Mouse (Mus musculus) liver, adult 2 months (tissue): ENCODE results near the gene Ggact. TPM values are rescaled to one million over a fixed set of nuclear protein-coding genes. Genes with fewer than 3 reads are reported as not detected.

ENCODE experiments used
- DNase-seq: peaks from one replicate; pipeline ENCODE4 v3.0.0-alpha.2; 2011; ENCODE audit warnings: low read depth, low spot score; ENCODE audit errors: extremely low read depth
- H3K27ac ChIP-seq: fragments of 200-500 bp; replicated peaks from 2 replicates; pipeline ENCODE4 v1.5.1; 2012; ENCODE audit warnings: low read depth, mild to moderate bottlenecking, control low read depth, inconsistent platforms, low read length; ENCODE audit not compliant: insufficient read depth
- H3K27me3 ChIP-seq: fragments of 200-500 bp; 2 replicates; pipeline ENCODE4 v1.6.1; 2012; ENCODE audit warnings: mild to moderate bottlenecking, moderate library complexity, low read length, inconsistent platforms; ENCODE audit not compliant: control insufficient read depth, insufficient read depth
- H3K36me3 ChIP-seq: fragments of 200-500 bp; 2 replicates; pipeline ENCODE4 v1.6.1; 2012; ENCODE audit warnings: low read length, inconsistent platforms; ENCODE audit not compliant: control insufficient read depth, insufficient read depth
- H3K4me1 ChIP-seq: fragments of 200-500 bp; 2 replicates; pipeline ENCODE4 v1.6.1; 2011; ENCODE audit warnings: low read length; ENCODE audit not compliant: control insufficient read depth, insufficient read depth
- H3K4me3 ChIP-seq: fragments of 200-500 bp; 2 replicates; pipeline ENCODE4 v1.5.1; 2011; ENCODE audit warnings: low read depth, mild to moderate bottlenecking, control low read depth, low read length, moderate library complexity; ENCODE audit not compliant: insufficient read depth
- H3K79me2 ChIP-seq: fragments of 200-500 bp; 2 replicates; pipeline ENCODE4 v1.6.1; 2012; ENCODE audit warnings: inconsistent platforms, mild to moderate bottlenecking, low read length, moderate library complexity; ENCODE audit not compliant: control insufficient read depth, insufficient read depth
- H3K9ac ChIP-seq: fragments of 200-500 bp; 2 replicates; pipeline ENCODE4 v1.6.1; 2012; ENCODE audit warnings: low read depth, mild to moderate bottlenecking, control low read depth, inconsistent platforms, low read length
- CTCF ChIP-seq: fragments of 200-500 bp; IDR thresholded peaks from 2 replicates; pipeline ENCODE4 v1.5.1; 2011; ENCODE audit warnings: low read depth, low read length, control low read depth
- POLR2A ChIP-seq: fragments of 200-500 bp; IDR thresholded peaks from 2 replicates; pipeline ENCODE4 v1.6.1; 2011; ENCODE audit warnings: low read length, control low read depth; ENCODE audit not compliant: insufficient read depth; ENCODE audit errors: extremely low read depth
- WGBS: fragments of 180-500 bp; shearing (Covaris S2); methylation state at CpG from one replicate; pipeline ENCODE4 v1.1.7; 2018; 5-methylcytosine and 5-hydroxymethylcytosine counted together
- polyA plus RNA-seq: library from polyadenylated mRNA; depleted of rRNA; stranded (reverse); fragments of >200 nt; gene quantifications from 2 replicates; pipeline ENCODE4 v1.2.3, GENCODE M21; 2012
- total RNA-seq: library from RNA; depleted of rRNA; stranded (reverse); fragments of >200 nt; gene quantifications from 2 replicates; pipeline ENCODE4 v1.2.3, GENCODE M21; 2014

Ggact gene
- total and polyA plus RNA-seq, 2 experiments: 122 to 187 TPM

DNA sequence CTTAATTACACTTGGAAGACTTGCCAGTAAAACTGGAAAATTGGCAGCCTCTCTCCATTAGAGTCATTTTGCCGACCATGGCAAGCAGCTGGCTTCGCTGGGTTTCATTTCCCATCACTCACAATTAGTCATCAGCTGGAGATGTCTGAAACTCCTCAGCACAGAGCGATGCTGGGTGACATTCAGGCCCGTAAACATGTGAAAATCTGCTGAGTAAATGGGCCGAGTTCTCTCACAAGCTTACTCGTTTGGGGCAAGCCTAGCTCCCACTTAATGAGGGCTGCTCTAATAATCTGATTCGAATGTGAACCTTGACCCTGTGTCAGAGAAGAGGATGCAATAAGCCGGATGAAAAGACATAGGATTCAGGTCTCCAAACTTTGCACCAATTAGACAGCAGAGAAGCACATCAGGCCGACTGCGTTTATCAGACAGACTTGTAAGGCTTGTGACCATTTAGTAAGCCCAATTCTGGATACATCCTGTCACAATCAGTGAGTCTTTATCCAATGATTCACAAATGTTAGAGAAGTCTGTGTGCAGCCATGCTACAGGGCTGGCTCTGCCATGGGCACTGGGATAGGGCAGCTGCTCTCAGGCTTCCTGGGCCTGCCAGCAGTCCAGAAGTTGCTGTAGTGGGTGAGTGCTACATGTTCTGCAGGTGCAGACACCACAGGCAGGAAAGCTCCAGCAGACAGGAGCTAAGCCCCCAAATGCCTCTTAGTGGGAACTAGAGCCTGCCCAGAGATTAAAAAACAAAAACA lies 29.6 kb downstream of the Ggact start:
- Histone ChIP-seq H3K79me2 (no peaks in the 10 kb centered on the region), H3K9ac (no peak overlapping the region), H3K36me3 (peaks cover 20% of the 10 kb centered on the region), H3K27me3 (no peaks in the 10 kb centered on the region), H3K4me1 (no peaks in the 10 kb centered on the region), H3K27ac (no peak overlapping the region), H3K4me3 (no peak overlapping the region)
- TF ChIP-seq CTCF (no peak), POLR2A (no peak)
- no peak for DNase-seq
- WGBS: 62% methylated on average over 10 of the region's 10 CpGs

- no peak overlapping the region for H3K27ac ChIP-seq
- no peaks in the 10 kb centered on the region for H3K79me2 ChIP-seq
- no peak for DNase-seq
- H3K27me3 ChIP-seq: no peaks in the 10 kb centered on the region
- peaks cover 14% of the 10 kb centered on the region for H3K36me3 ChIP-seq
- H3K4me1 ChIP-seq: 0 out of 2 replicates have a peak, but pooled peaks cover 3% of the 10 kb centered on the region
- TF ChIP-seq POLR2A (no peak), CTCF (no peak)
- H3K4me3 ChIP-seq: no peak overlapping the region
- no peak overlapping the region for H3K9ac ChIP-seq
- 93% methylated on average over 4 of the region's 4 CpGs for WGBS
Measured at GRCm38 (mm10) chr14:122883410-122883806, 30.1 kb downstream of the Ggact start.

DNA sequence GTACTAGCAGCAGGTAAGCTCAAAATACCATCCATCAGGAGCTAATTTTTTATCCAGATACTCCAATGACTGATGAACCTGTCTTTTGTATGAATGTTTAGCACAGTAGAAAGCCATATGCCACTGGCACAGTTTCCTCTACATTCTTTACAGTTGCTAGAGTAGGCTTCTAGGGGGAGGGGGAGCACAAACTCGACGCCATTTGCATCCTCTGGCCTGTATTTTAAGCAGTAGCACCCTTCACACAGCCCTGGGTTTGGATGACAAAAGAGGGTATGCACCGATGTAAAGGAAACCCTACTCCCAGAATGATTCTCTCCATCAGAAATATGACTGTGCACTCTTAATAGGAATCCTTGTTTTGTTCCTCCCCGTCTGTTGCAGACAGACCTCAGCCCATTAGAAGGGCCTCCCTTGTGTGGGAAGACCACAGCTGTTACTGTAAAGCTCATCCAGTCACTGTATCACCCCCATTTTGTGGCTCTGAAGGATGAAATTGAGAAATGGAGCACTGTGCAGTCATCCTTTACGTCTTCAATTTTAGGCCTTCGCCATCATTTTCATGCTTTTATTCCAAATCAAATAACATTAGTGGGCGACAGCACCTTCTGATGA lies 30.7 kb downstream of the Ggact start:
- WGBS: 92% methylated on average over 7 of the region's 7 CpGs
- H3K27ac ChIP-seq: no peak overlapping the region
- no peak overlapping the region for H3K9ac ChIP-seq
- no peak for DNase-seq
- no peak for TF ChIP-seq CTCF
- peaks cover 12% of the 10 kb centered on the region for H3K36me3 ChIP-seq
- H3K4me1 ChIP-seq: 0 out of 2 replicates have a peak, but pooled peaks cover 5% of the 10 kb centered on the region
- H3K79me2 ChIP-seq: no peaks in the 10 kb centered on the region
- no peak overlapping the region for H3K4me3 ChIP-seq
- no peaks in the 10 kb centered on the region for H3K27me3 ChIP-seq

GRCm38 (mm10) chr14:122882201-122882639 lies 31.3 kb downstream of the Ggact start:
- 88% methylated on average over 9 of the region's 9 CpGs for WGBS
- no peak overlapping the region for H3K27ac ChIP-seq
- 0 out of 2 replicates have a peak, but pooled peaks cover 7% of the 10 kb centered on the region for H3K4me1 ChIP-seq
- H3K9ac ChIP-seq: no peak overlapping the region
- no peaks in the 10 kb centered on the region for H3K79me2 ChIP-seq
- H3K27me3 ChIP-seq: no peaks in the 10 kb centered on the region
- no peak for DNase-seq
- TF ChIP-seq POLR2A (no peak), CTCF (no peak)
- no peak overlapping the region for H3K4me3 ChIP-seq
- peaks cover 8% of the 10 kb centered on the region for H3K36me3 ChIP-seq

- peaks cover 10% of the 10 kb centered on the region; the same call in 1 of the 2 replicates for H3K4me1 ChIP-seq
- no peak overlapping the region for H3K9ac ChIP-seq
- WGBS: 95% methylated on average over 2 of the region's 2 CpGs
- DNase-seq: no peak
- H3K4me3 ChIP-seq: no peak overlapping the region
- H3K27ac ChIP-seq: no peak overlapping the region
- no peaks in the 10 kb centered on the region for H3K79me2 ChIP-seq
- peaks cover 8% of the 10 kb centered on the region for H3K36me3 ChIP-seq
- no peak for TF ChIP-seq POLR2A
- TF ChIP-seq CTCF: no peak
- no peaks in the 10 kb centered on the region for H3K27me3 ChIP-seq
Measured at GRCm38 (mm10) chr14:122881699-122882098, 31.9 kb downstream of the Ggact start.

DNA sequence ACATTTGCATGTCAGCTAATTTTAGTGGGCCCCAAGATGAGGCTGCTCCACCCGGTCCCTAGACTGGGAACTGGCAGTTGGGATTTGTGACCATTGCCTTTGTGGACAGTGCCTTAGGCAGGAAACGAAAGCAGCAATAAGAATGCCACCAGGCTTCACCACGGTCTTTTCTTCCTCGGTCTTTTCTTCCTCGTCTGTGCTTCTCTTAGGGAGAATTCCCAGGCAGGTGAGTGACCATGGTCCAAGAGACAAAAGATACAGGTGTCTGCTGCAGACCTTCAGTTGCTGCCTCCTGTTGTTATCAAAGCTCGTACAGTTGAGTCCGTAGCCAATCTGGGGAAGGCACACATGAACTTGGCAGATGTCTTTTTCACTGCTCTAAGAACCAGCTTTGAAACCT lies 33.3 kb downstream of the Ggact start:
- WGBS: 92% methylated on average over 7 of the region's 7 CpGs
- Histone ChIP-seq H3K4me3 (no peak overlapping the region), H3K27me3 (no peaks in the 10 kb centered on the region), H3K27ac (no peak overlapping the region), H3K36me3 (peaks cover 6% of the 10 kb centered on the region; the same call in 1 of the 2 replicates), H3K4me1 (peaks cover 11% of the 10 kb centered on the region; the same call in 1 of the 2 replicates), H3K79me2 (no peaks in the 10 kb centered on the region), H3K9ac (no peak overlapping the region)
- no peak for DNase-seq
- TF ChIP-seq CTCF (no peak), POLR2A (no peak)
